ENCODE assay signal across 13 mouse cellular contexts in genomic region chr4:125911541-125912270, GRCm38 (mm10).
DNase-seq lines count a peak whose midpoint lies in the region; ATAC-seq and TF ChIP-seq lines count a peak whose summit lies in the region.
"Had no signal": no experiment of that assay in that cellular context is flagged by ENCODE, and none has a peak within 500 bp of the region (broad histone marks: within the 10 kb centered on the region; RNA-seq: fewer than 3 reads in every experiment).

No protein-coding gene starts in this region.

- H3K27ac ChIP-seq in intestine, embryonic 15.5 days: no peak overlapping the region
- no peak overlapping the region for H3K27ac ChIP-seq in intestine, postnatal 0 days (ENCODE audit: low read depth, low read length)
- H3K27ac ChIP-seq in limb, embryonic 12.5 days: no peak overlapping the region
- no peak overlapping the region for H3K27ac ChIP-seq in embryonic facial prominence, embryonic 10.5 days (replicated peaks)
- H3K27ac ChIP-seq in midbrain, embryonic 11.5 days (ENCODE audit: low read depth, low read length): no peak overlapping the region
- H3K27ac ChIP-seq: forebrain, embryonic 15.5 days; heart, adult 2 months; midbrain, embryonic 13.5 days had no signal

- peaks cover 5% of the 10 kb centered on the region; the same call in 1 of the 2 replicates for H3K4me1 ChIP-seq in intestine, embryonic 15.5 days (replicated peaks)
- H3K4me1 ChIP-seq in intestine, postnatal 0 days (replicated peaks; ENCODE audit: control insufficient read depth, insufficient read depth, low read length): no peaks in the 10 kb centered on the region
- H3K4me1 ChIP-seq in limb, embryonic 12.5 days (replicated peaks): peaks cover 14% of the 10 kb centered on the region
- H3K4me1 ChIP-seq in embryonic facial prominence, embryonic 10.5 days: peaks cover 27% of the 10 kb centered on the region
- H3K4me1 ChIP-seq in midbrain, embryonic 11.5 days (ENCODE audit: control insufficient read depth, insufficient read depth, low read length): peaks cover 5% of the 10 kb centered on the region; the same call in 1 of the 2 replicates
- H3K4me1 ChIP-seq: forebrain, embryonic 15.5 days had no signal

- no peaks in the 10 kb centered on the region for H3K36me3 ChIP-seq in intestine, embryonic 15.5 days
- H3K36me3 ChIP-seq in intestine, postnatal 0 days (ENCODE audit: control insufficient read depth, insufficient read depth): no peaks in the 10 kb centered on the region
- no peaks in the 10 kb centered on the region for H3K36me3 ChIP-seq in limb, embryonic 12.5 days
- no peaks in the 10 kb centered on the region for H3K36me3 ChIP-seq in embryonic facial prominence, embryonic 10.5 days (replicated peaks)
- no peaks in the 10 kb centered on the region for H3K36me3 ChIP-seq in midbrain, embryonic 11.5 days (ENCODE audit: control insufficient read depth, insufficient read depth, low read length)
- H3K36me3 ChIP-seq: forebrain, embryonic 15.5 days; midbrain, embryonic 13.5 days had no signal

- no peak overlapping the region for H3K4me2 ChIP-seq in intestine, embryonic 15.5 days (replicated peaks)
- H3K4me2 ChIP-seq in intestine, postnatal 0 days (replicated peaks; ENCODE audit: low read depth): no peak overlapping the region
- H3K4me2 ChIP-seq in limb, embryonic 12.5 days: peak overlapping the region; percentile 32
- H3K4me2 ChIP-seq in midbrain, embryonic 11.5 days: no peak overlapping the region
- H3K4me2 ChIP-seq: forebrain, embryonic 15.5 days; liver, embryonic 11.5 days; midbrain, embryonic 13.5 days had no signal

- 0 out of 2 replicates have a peak, but pooled peaks have one; percentile 39 for ATAC-seq in intestine, embryonic 15.5 days
- ATAC-seq in intestine, postnatal 0 days: no peak
- no peak for ATAC-seq in limb, embryonic 12.5 days (ENCODE audit: insufficient number of reproducible peaks, insufficient read depth, low FRiP score, low TSS enrichment, low read depth)
- no peak for ATAC-seq in midbrain, embryonic 11.5 days (ENCODE audit: low FRiP score)
- ATAC-seq: forebrain, embryonic 15.5 days; inflammation-experienced regulatory T-cells, adult 6 months had no signal

- peak; percentile 73 for DNase-seq in adrenal gland, postnatal 10 days
- DNase-seq in kidney, adult 9 months: peak; percentile 60
- DNase-seq in embryonic facial prominence, embryonic 10.5 days (ENCODE audit: low spot score): no peak
- no peak for DNase-seq in midbrain, embryonic 11.5 days (ENCODE audit: low spot score, missing footprints)
- no peak for DNase-seq in heart, postnatal 4 days
- DNase-seq: heart, adult 2 months had no signal

- TF ChIP-seq CTCF in intestine, postnatal 0 days (IDR thresholded peaks at IDR 0.05; ENCODE audit: low read depth): no peak

- peaks cover 16% of the 10 kb centered on the region for H3K27me3 ChIP-seq in intestine, embryonic 15.5 days (replicated peaks)
- H3K27me3 ChIP-seq in intestine, postnatal 0 days (replicated peaks; ENCODE audit: control insufficient read depth, insufficient read depth, low read length): peaks cover 6% of the 10 kb centered on the region; the same call in 1 of the 2 replicates
- H3K27me3 ChIP-seq in limb, embryonic 12.5 days: peaks cover 80% of the 10 kb centered on the region
- H3K27me3 ChIP-seq in embryonic facial prominence, embryonic 10.5 days (replicated peaks; ENCODE audit: low read depth, poor library complexity, severe bottlenecking): peaks cover 76% of the 10 kb centered on the region
- H3K27me3 ChIP-seq in midbrain, embryonic 11.5 days (ENCODE audit: control insufficient read depth, insufficient read depth, low read length): peaks cover 2% of the 10 kb centered on the region; the same call in 1 of the 2 replicates

- 15% methylated on average over 24 of the region's 24 CpGs for WGBS in intestine, embryonic 15.5 days
- WGBS in intestine, postnatal 0 days: 12% methylated on average over 24 of the region's 24 CpGs
- 6% methylated on average over 24 of the region's 24 CpGs for WGBS in limb, embryonic 12.5 days
- 15% methylated on average over 24 of the region's 24 CpGs for WGBS in embryonic facial prominence, embryonic 10.5 days
- 17% methylated on average over 24 of the region's 24 CpGs for WGBS in midbrain, embryonic 11.5 days

- no peak overlapping the region for H3K4me3 ChIP-seq in intestine, embryonic 15.5 days (replicated peaks)
- H3K4me3 ChIP-seq in intestine, postnatal 0 days (ENCODE audit: low read depth, low read length): no peak overlapping the region
- H3K4me3 ChIP-seq in limb, embryonic 12.5 days (replicated peaks): no peak overlapping the region
- H3K4me3 ChIP-seq in embryonic facial prominence, embryonic 10.5 days: no peak overlapping the region
- H3K4me3 ChIP-seq in midbrain, embryonic 11.5 days (ENCODE audit: low read depth, low read length): no peak overlapping the region
- H3K4me3 ChIP-seq: forebrain, embryonic 15.5 days; heart, adult 2 months; midbrain, embryonic 13.5 days had no signal

- H3K9ac ChIP-seq in intestine, embryonic 15.5 days: no peak overlapping the region
- no peak overlapping the region for H3K9ac ChIP-seq in intestine, postnatal 0 days (ENCODE audit: low read depth, low read length)
- H3K9ac ChIP-seq in limb, embryonic 12.5 days (replicated peaks): no peak overlapping the region
- no peak overlapping the region for H3K9ac ChIP-seq in midbrain, embryonic 11.5 days (ENCODE audit: low read length)
- H3K9ac ChIP-seq: forebrain, embryonic 15.5 days; midbrain, embryonic 13.5 days had no signal

- no peaks in the 10 kb centered on the region for H3K9me3 ChIP-seq in intestine, embryonic 15.5 days
- H3K9me3 ChIP-seq in intestine, postnatal 0 days (ENCODE audit: control insufficient read depth): no peaks in the 10 kb centered on the region
- no peaks in the 10 kb centered on the region for H3K9me3 ChIP-seq in limb, embryonic 12.5 days
- H3K9me3 ChIP-seq in embryonic facial prominence, embryonic 10.5 days: no peaks in the 10 kb centered on the region
- H3K9me3 ChIP-seq in midbrain, embryonic 11.5 days (ENCODE audit: control insufficient read depth, low read length): no peaks in the 10 kb centered on the region
- H3K9me3 ChIP-seq: forebrain, embryonic 15.5 days; midbrain, embryonic 13.5 days had no signal

Comparison
In these comparisons a context has a peak if more than half of its experiments do, and no peak if none do; other contexts are left out.
1. DNase-seq: peak in adrenal gland, postnatal 10 days (single experiment) and kidney, adult 9 months (single experiment); none in embryonic facial prominence, embryonic 10.5 days (single experiment), midbrain, embryonic 11.5 days (single experiment) and heart, postnatal 4 days (single experiment).